Mouse (Mus musculus) G1E (cell line): ENCODE data around the gene Atp2a1. TPM values are rescaled to one million over a fixed set of nuclear protein-coding genes. Genes with fewer than 3 reads are reported as not detected.
A peak's percentile ranks its signal among the peaks of the same experiment; 100 is the strongest.

Source experiments
- ATAC-seq: 2 replicates; pipeline ENCODE4 v1.8.0; 2016; ENCODE audit warnings: mild to moderate bottlenecking; ENCODE audit not compliant: insufficient number of reproducible peaks, poor library complexity, low FRiP score, severe bottlenecking; ENCODE audit errors: extremely low read depth
- DNase-seq: peaks from one replicate; pipeline ENCODE4 v3.0.0; 2012; ENCODE audit warnings: low spot score
- H3K27me3 ChIP-seq: 2 replicates; pipeline ENCODE4 v1.6.1; 2012; ENCODE audit warnings: mild to moderate bottlenecking, low read length, inconsistent platforms; ENCODE audit not compliant: insufficient read depth
- H3K36me3 ChIP-seq: replicated peaks from 2 replicates; pipeline ENCODE3; 2012; ENCODE audit warnings: mild to moderate bottlenecking, inconsistent platforms
- H3K4me1 ChIP-seq: 2 replicates; pipeline ENCODE4 v1.6.1; 2012; ENCODE audit warnings: low read depth, low read length, inconsistent platforms, mixed read lengths; ENCODE audit not compliant: insufficient read depth
- H3K4me3 ChIP-seq: 2 replicates; pipeline ENCODE4 v1.5.1; 2012; ENCODE audit warnings: low read depth, mild to moderate bottlenecking, inconsistent platforms, low read length, moderate library complexity, mixed read lengths
- H3K9me3 ChIP-seq: replicated peaks from 2 replicates; pipeline ENCODE4 v1.6.1; 2012; ENCODE audit warnings: inconsistent platforms
- CTCF ChIP-seq: IDR thresholded peaks from 2 replicates; pipeline ENCODE4 v1.5.1; 2012; ENCODE audit warnings: low read depth, low read length, inconsistent platforms, mixed read lengths
- GATA1 ChIP-seq: IDR thresholded peaks from 2 replicates; pipeline ENCODE4 v1.6.1; 2012; ENCODE audit warnings: borderline replicate concordance, low read length, inconsistent platforms, mixed read lengths
- GATA2 ChIP-seq: IDR thresholded peaks from 2 replicates; pipeline ENCODE4 v1.6.1; 2012; ENCODE audit warnings: low read depth, low read length, inconsistent platforms, borderline replicate concordance
- POLR2AphosphoS5 ChIP-seq: IDR thresholded peaks from 2 replicates; pipeline ENCODE4 v1.6.1; 2012; ENCODE audit warnings: low read depth, low read length, inconsistent platforms; ENCODE audit not compliant: insufficient replicate concordance
- TAL1 ChIP-seq: conservative IDR thresholded peaks from 2 replicates; pipeline ENCODE4 v1.6.1; 2012; ENCODE audit warnings: low read depth, low read length, inconsistent platforms, mixed read lengths
- polyA plus RNA-seq: library from polyadenylated mRNA; stranded (reverse); fragments of >175 nt; gene quantifications from 2 replicates; pipeline ENCODE4 v1.2.3, GENCODE M21; 2012
- total RNA-seq, 2 experiments: library from RNA; stranded (forward) in 1 of 2; stranded (reverse) in 1 of 2; fragments of 200-1000 nt in 1 of 2; fragments of >200 nt in 1 of 2; fragmentation: Nextera tagmentation in 1 of 2; gene quantifications; 2 replicates each; pipeline ENCODE4 v1.2.3; 2014 to 2017

Gene Atp2a1
- total and polyA plus RNA-seq, 3 experiments = 0.02 TPM; not detected in 2

DNA sequence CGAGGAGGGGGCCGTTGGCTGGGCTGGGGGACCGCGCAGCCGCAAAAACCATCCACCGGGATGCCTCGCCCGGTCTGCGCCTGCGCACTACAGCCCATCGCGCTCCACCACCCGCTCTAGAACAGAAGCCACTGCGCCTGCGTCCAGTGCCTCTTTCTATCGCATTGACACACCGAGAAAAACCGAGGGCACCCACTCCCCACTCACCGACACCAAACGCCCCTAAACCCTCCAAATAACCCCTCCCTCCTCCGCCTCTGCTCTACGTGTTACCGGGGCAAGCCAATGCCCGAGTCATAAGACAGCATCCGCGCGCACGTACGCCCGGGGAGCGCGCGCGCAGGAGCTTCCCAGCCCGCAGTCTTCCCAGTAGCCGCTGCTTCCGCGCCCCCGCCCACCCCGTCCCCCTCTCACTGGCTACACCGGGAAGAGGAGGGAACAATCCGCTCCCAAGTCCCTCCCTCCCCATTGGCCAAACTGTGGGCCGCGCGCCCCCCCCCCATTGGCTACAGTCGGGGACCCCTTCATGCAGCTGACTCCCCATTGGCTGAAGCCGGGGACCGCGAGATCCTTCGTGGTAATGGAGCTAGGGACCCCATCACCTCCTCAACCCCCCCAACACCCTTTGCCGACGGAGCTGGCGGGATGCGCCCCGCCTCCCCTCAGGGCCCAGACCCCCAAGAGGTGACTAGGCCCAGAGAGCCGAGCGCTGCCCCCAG is 39.3 kb upstream of the Atp2a1 start:
- DNase-seq (peak; percentile 99), ATAC-seq (peak; percentile 86)
- Histone ChIP-seq H3K4me1 (peaks cover 47% of the 10 kb centered on the region), H3K27me3 (no peaks in the 10 kb centered on the region), H3K4me3 (peak overlapping the region; percentile 97), H3K9me3 (no peaks in the 10 kb centered on the region), H3K36me3 (peaks cover 41% of the 10 kb centered on the region)
- no peak for TF ChIP-seq GATA1
- no peak for TF ChIP-seq CTCF
- TF ChIP-seq TAL1 = no peak
- no peak for TF ChIP-seq GATA2
- no peak for TF ChIP-seq POLR2AphosphoS5

- Histone ChIP-seq H3K4me1 (peaks cover 49% of the 10 kb centered on the region), H3K4me3 (peak overlapping the region; percentile 97), H3K36me3 (peaks cover 46% of the 10 kb centered on the region), H3K27me3 (no peaks in the 10 kb centered on the region), H3K9me3 (no peaks in the 10 kb centered on the region)
- TF ChIP-seq GATA2 (no peak), GATA1 (no peak), TAL1 (no peak), POLR2AphosphoS5 (no peak), CTCF (no peak)
- DNase-seq (no peak), ATAC-seq (no peak)
These were observed 38.7 kb upstream of the Atp2a1 start for GRCm38 (mm10) chr7:126501684-126502022.

DNA sequence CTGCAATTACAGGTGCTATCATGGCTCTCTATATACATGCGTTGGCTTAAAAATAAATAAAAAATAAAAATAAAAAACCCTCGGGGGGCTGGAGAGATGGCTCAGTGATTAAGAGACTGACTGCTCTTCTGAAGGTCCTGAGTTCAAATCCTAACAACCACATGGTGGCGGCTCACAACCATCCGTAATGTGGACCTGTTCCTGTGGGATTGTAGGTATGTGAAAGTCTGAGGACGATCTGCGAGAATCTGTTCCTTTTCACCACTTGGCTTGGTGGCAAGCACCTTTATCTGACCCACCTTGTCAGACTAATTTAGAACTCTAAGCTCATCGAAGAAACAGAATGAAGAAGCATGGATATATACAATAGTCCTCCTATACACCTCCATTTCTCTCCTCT is 36.5 kb upstream of the Atp2a1 start:
- Histone ChIP-seq H3K36me3 (peaks cover 69% of the 10 kb centered on the region), H3K27me3 (no peaks in the 10 kb centered on the region), H3K4me1 (peaks cover 68% of the 10 kb centered on the region), H3K4me3 (no peak overlapping the region), H3K9me3 (no peaks in the 10 kb centered on the region)
- DNase-seq (no peak), ATAC-seq (no peak)
- no peak for TF ChIP-seq CTCF
- TF ChIP-seq GATA1 = no peak
- TF ChIP-seq POLR2AphosphoS5 = no peak
- no peak for TF ChIP-seq TAL1
- no peak for TF ChIP-seq GATA2

DNA sequence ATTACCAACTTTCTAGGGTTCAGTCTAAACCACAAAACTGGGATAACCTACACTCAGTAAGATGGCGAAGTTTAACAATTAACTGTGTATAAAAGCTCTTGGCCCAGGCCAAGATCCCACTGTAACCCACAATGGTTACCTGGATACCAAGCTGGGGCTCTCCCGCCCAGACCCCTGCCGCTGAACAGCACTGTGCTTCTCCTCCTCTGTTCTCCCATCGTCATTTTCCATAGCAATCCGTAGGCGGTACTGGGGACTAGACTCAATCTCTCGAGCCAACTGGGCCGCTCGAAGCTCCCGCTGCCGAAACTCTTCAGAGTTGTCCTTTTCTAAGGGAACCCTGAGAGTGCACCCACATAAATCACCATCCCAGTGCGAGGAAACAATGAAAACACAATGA is 35.1 kb upstream of the Atp2a1 start:
- ATAC-seq (no peak), DNase-seq (no peak)
- TF ChIP-seq TAL1 (no peak), GATA1 (no peak), GATA2 (no peak), POLR2AphosphoS5 (no peak), CTCF (no peak)
- peak overlapping the region; percentile 16; the same call in 1 of the 2 replicates for H3K4me3 ChIP-seq
- H3K4me1 ChIP-seq = peaks cover 76% of the 10 kb centered on the region
- peaks cover 83% of the 10 kb centered on the region for H3K36me3 ChIP-seq
- no peaks in the 10 kb centered on the region for H3K9me3 ChIP-seq
- H3K27me3 ChIP-seq = no peaks in the 10 kb centered on the region

- Histone ChIP-seq H3K9me3 (no peaks in the 10 kb centered on the region), H3K27me3 (no peaks in the 10 kb centered on the region), H3K4me1 (peaks cover 89% of the 10 kb centered on the region), H3K4me3 (no peak overlapping the region), H3K36me3 (peaks cover 97% of the 10 kb centered on the region)
- no peak for ATAC-seq
- TF ChIP-seq GATA1 (no peak), TAL1 (no peak), CTCF (no peak), GATA2 (no peak), POLR2AphosphoS5 (no peak)
- no peak for DNase-seq
These were observed 33.6 kb upstream of the Atp2a1 start for GRCm38 (mm10) chr7:126496475-126496874.

DNA sequence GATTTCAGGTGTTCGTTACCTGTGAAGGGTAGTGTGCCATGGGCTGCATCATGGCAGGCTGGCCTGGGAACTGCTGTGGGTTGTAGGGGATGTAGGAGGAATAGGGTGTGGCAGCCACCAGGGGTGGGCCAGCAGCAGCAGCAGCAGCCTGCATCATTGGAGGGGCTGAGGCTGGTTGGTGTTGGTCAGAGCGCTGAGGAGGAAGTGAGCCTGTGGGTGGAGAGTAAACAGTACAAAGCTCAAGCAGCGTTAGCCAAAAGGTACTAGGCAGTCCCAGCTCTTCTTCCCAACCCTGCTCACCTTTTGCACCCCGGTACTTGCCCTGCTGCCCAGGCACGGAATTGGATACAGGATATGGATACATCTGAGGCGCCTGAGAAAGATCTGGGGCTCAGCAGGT is 31.2 kb upstream of the Atp2a1 start:
- Histone ChIP-seq H3K4me3 (no peak overlapping the region; the same call in 1 of the 2 replicates), H3K36me3 (peaks cover 97% of the 10 kb centered on the region), H3K4me1 (peaks cover 87% of the 10 kb centered on the region), H3K9me3 (no peaks in the 10 kb centered on the region), H3K27me3 (no peaks in the 10 kb centered on the region)
- TF ChIP-seq TAL1 (no peak), GATA1 (no peak), CTCF (no peak)
- ATAC-seq (no peak), DNase-seq (no peak)

GRCm38 (mm10) chr7:126491973-126492372 is 29.1 kb upstream of the Atp2a1 start:
- TF ChIP-seq TAL1 (no peak), CTCF (no peak), GATA1 (no peak), GATA2 (no peak), POLR2AphosphoS5 (no peak)
- H3K36me3 ChIP-seq = peaks cover 87% of the 10 kb centered on the region
- DNase-seq = no peak
- H3K4me3 ChIP-seq = peak overlapping the region; percentile 52; the same call in 1 of the 2 replicates
- ATAC-seq = no peak
- no peaks in the 10 kb centered on the region for H3K9me3 ChIP-seq
- peaks cover 78% of the 10 kb centered on the region for H3K4me1 ChIP-seq
- no peaks in the 10 kb centered on the region for H3K27me3 ChIP-seq
